Mouse (Mus musculus): Measurements from ENCODE around the gene Esp4. TPM values are rescaled to one million over a fixed set of nuclear protein-coding genes. Genes with fewer than 3 reads are reported as not detected.

The Esp4 gene
- not detected in 2 replicates for polyA plus RNA-seq (2021; fragmentation: Nextera tagmentation)
- long read RNA-seq, experiment 1: 0 reads
- long read RNA-seq, experiment 2: 0 reads

GRCm38 (mm10) chr17:40598294-40598693 lies at the start of gene Esp4:
Gene Esp4 (plus strand): TSS chr17:40598594.

GRCm38 (mm10) chr17:40561207-40561606 lies 37.2 kb upstream of the Esp4 start, which contains the start of gene Esp6:
Gene Esp6 (plus strand): TSS chr17:40561507.

GRCm38 (mm10) chr17:40631775-40632174 lies 33.4 kb downstream of the Esp4 start, which contains the start of gene Esp3:
Gene Esp3 (plus strand): TSS chr17:40632075.

Other genes with a start within 250 kb of the Esp4 start
- gene Esp8, start 78.6 kb upstream of the Esp4 start, polyA plus RNA-seq (2021; fragmentation: Nextera tagmentation): not detected in 2 replicates
- not detected in 2 replicates for gene Esp6, start 37.1 kb upstream of the Esp4 start, polyA plus RNA-seq (2021; fragmentation: Nextera tagmentation)
- gene Esp3, start 33.5 kb downstream of the Esp4 start, polyA plus RNA-seq (2021; fragmentation: Nextera tagmentation): not detected in 2 replicates
- gene Esp1, start 128.5 kb downstream of the Esp4 start, polyA plus RNA-seq (2021; fragmentation: Nextera tagmentation): not detected in 2 replicates
- gene Crisp2, start 208.4 kb downstream of the Esp4 start, polyA plus RNA-seq (2021; fragmentation: Nextera tagmentation): not detected in 2 replicates
- gene Rhag, start 212.5 kb downstream of the Esp4 start, polyA plus RNA-seq (2021; fragmentation: Nextera tagmentation): not detected in 2 replicates